Mouse (Mus musculus): Measurements from ENCODE around the gene Sp8.

Gene Sp8

GRCm38 (mm10) chr12:118848496-118849202 is 2.5 kb downstream of the Sp8 start:
- DNase-seq (ENCODE audit: low spot score in 2 of 2) = no peak

GRCm38 (mm10) chr12:118849203-118849861 is 3.2 kb downstream of the Sp8 start:
- DNase-seq (ENCODE audit: low spot score in 2 of 2) = no peak

GRCm38 (mm10) chr12:118849996-118850395 is 3.9 kb downstream of the Sp8 start:
- DNase-seq (ENCODE audit: low spot score in 2 of 2) = no peak

- no peak for DNase-seq (ENCODE audit: low spot score in 2 of 2)
Observed at GRCm38 (mm10) chr12:118850851-118851410, 4.8 kb downstream of the Sp8 start.

GRCm38 (mm10) chr12:118853331-118853730 is 7.2 kb downstream of the Sp8 start:
- DNase-seq (ENCODE audit: low spot score in 2 of 2) = no peak

- no peak for DNase-seq (ENCODE audit: low spot score in 2 of 2)
Observed at GRCm38 (mm10) chr12:118854401-118854800, 8.3 kb downstream of the Sp8 start.

- DNase-seq (ENCODE audit: low spot score in 2 of 2) = peak; percentile 12 to 34
Observed at GRCm38 (mm10) chr12:118854831-118855453, 8.8 kb downstream of the Sp8 start.

GRCm38 (mm10) chr12:118856151-118856550 is 10.0 kb downstream of the Sp8 start:
- no peak for DNase-seq (ENCODE audit: low spot score in 2 of 2)

GRCm38 (mm10) chr12:118872673-118873072 is 26.5 kb downstream of the Sp8 start:
- DNase-seq (ENCODE audit: low spot score in 2 of 2) = no peak

GRCm38 (mm10) chr12:118882790-118883189 is 36.7 kb downstream of the Sp8 start:
- DNase-seq (ENCODE audit: low spot score in 2 of 2) = no peak

- no peak for DNase-seq (ENCODE audit: low spot score in 2 of 2)
Observed at GRCm38 (mm10) chr12:118887964-118888363, 41.8 kb downstream of the Sp8 start.

Measured in right cerebral cortex, postnatal 36 days (tissue).